Mouse (Mus musculus) myocyte (in vitro differentiated cells): ENCODE results near the gene Gm3164.
"Not testable (repeated sequence)": the region's sequence is repeated elsewhere in the genome, so short reads cannot be mapped to it uniquely, and the experiment has no call there.

Experiments used
- CEBPB ChIP-seq: IDR thresholded peaks from 2 replicates; pipeline ENCODE4 v1.6.1; 2011; ENCODE audit warnings: mild to moderate bottlenecking, moderate library complexity; ENCODE audit not compliant: poor library complexity, insufficient read depth, severe bottlenecking
- E2F4 ChIP-seq: IDR thresholded peaks from one replicate; pipeline ENCODE4 v1.6.1; 2011; ENCODE audit warnings: mild to moderate bottlenecking, control low read depth, moderate library complexity; ENCODE audit not compliant: insufficient read depth
- MYOD1 ChIP-seq, 3 experiments: IDR thresholded peaks; one replicate each; pipeline ENCODE4 v1.6.1; 2011; ENCODE audit warnings: control low read depth in 2 of 3, low read depth in 2 of 3, mild to moderate bottlenecking in 2 of 3, moderate library complexity in 1 of 3; ENCODE audit not compliant: insufficient read length in 2 of 3, control insufficient read depth in 1 of 3
- MYOG ChIP-seq, 3 experiments: IDR thresholded peaks; one replicate each; pipeline ENCODE4 v1.6.1; 2011; ENCODE audit warnings: control low read depth in 2 of 3, low read depth in 2 of 3, mild to moderate bottlenecking in 2 of 3; ENCODE audit not compliant: insufficient read length in 2 of 3, control insufficient read depth in 1 of 3, insufficient read depth in 1 of 3
- POLR2A ChIP-seq: IDR thresholded peaks from one replicate; pipeline ENCODE4 v1.6.1; 2011; ENCODE audit warnings: low read depth, mild to moderate bottlenecking, control low read depth, moderate library complexity; ENCODE audit not compliant: insufficient read length
- POLR2AphosphoS2 ChIP-seq: IDR thresholded peaks from one replicate; pipeline ENCODE4 v1.6.1; 2011; ENCODE audit warnings: low read depth, control low read depth; ENCODE audit not compliant: insufficient read length
- SRF ChIP-seq: IDR thresholded peaks from one replicate; pipeline ENCODE4 v1.6.1; 2011; ENCODE audit warnings: low read depth; ENCODE audit not compliant: control insufficient read depth, insufficient read length
- TCF12 ChIP-seq: IDR thresholded peaks from one replicate; pipeline ENCODE4 v1.6.1; 2011; ENCODE audit warnings: mild to moderate bottlenecking, control low read depth; ENCODE audit not compliant: poor library complexity, insufficient read depth, severe bottlenecking
- USF1 ChIP-seq: IDR thresholded peaks from one replicate; pipeline ENCODE4 v1.6.1; 2011; ENCODE audit warnings: low read depth, mild to moderate bottlenecking, control low read depth, moderate library complexity

DNA sequence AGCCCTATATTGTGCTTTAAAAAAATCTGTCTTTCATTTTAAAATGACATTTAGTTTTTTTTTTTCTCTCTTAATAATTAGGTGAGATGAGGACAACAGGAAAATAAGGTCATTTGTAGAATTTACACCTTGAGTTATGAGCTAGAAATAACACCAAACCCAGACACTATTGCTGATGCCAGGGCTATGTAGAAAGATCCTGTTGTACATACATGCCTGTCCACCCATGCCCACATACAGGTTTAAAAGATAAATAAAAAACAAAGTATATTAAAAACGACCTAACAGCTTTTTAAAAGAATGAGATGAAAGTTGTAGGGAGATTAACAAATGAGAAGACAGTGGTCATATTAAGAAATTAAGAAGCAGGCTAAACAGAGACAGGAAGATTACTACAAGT, 5.3 kb upstream of the Gm3164 start:
- not testable (repeated sequence) for TF ChIP-seq POLR2AphosphoS2; POLR2A; E2F4; MYOG (IDR thresholded peaks at IDR 0.05; ENCODE audit: control insufficient read depth in 1 of 3, insufficient read depth in 1 of 3, insufficient read length in 2 of 3, low read depth in 2 of 3); MYOD1 (IDR thresholded peaks at IDR 0.05; ENCODE audit: control insufficient read depth in 1 of 3, insufficient read length in 2 of 3, low read depth in 2 of 3); TCF12; CEBPB; SRF; USF1
